Mouse (Mus musculus): ENCODE results near the gene 1700014D04Rik.
"Not testable (repeated sequence)": the region's sequence is repeated elsewhere in the genome, so short reads cannot be mapped to it uniquely, and the experiment has no call there.

Gene 1700014D04Rik

GRCm38 (mm10) chr13:59735190-59735589 lies 11.4 kb downstream of the 1700014D04Rik start:
- DNase-seq (ENCODE audit: low spot score): no peak

- DNase-seq (ENCODE audit: low spot score): peak; percentile 49
These were observed 12.2 kb downstream of the 1700014D04Rik start for GRCm38 (mm10) chr13:59734347-59734746.

DNA sequence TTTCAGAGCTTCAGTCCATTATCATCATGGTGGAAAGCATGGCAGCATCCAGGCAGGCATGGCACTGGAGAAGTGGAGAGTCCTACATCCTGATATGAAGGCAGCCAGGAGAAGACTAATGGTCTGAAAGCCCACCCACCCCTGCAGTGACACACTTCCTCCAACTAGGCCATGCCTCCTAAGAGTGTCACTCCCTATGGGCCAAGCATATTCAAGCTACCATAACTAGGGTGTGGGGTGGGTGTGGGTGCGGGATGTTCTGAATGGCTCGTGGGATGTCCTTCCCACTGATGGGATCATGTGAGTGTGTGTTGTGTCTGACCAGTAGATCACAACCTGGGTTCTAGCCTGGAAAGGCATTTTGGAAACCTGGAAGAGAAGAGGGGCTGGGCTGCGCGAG lies 12.6 kb downstream of the 1700014D04Rik start:
- DNase-seq (ENCODE audit: low spot score): no peak

GRCm38 (mm10) chr13:59731652-59732051 lies 14.9 kb downstream of the 1700014D04Rik start, which contains the start of gene Spata31d1d:
Gene Spata31d1d (minus strand): TSS chr13:59731752.
- no peak for DNase-seq (ENCODE audit: low spot score)

DNA sequence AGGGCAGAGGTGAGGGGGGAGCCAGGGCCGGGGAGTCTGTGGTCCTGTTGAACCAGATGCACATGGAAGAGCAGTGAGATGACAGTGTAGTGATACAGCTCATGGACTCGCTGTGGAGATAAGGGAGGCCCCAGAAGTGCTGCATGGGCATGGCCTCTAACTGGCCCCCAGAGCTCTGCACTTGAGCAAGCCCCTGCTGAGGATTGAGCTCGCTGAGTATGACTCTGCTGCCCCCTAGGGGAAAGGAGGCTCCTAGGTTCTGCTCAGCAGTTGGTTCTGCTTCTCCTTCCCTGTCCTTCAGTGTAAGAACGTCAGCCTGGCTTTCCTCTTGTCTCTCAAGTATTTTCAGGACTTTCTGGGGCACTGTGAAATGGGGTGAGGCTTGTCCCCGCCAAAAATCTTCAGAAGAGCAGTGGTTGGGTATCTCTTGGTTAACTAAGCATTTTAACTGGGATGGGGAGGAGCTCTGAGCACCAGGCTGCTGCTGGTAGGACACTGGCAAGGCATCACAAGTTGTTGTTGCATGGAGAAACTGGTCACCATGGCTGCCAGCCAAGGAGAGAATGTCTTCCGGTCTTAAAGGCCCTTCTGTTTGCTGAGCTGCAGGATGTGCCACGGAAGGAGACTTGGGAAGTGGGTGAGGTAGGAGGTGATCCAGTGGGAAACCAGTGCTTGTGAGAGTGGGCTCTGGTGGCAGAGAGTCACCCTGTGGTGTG lies 18.0 kb downstream of the 1700014D04Rik start:
- peak; percentile 82 for DNase-seq (ENCODE audit: low spot score)

DNA sequence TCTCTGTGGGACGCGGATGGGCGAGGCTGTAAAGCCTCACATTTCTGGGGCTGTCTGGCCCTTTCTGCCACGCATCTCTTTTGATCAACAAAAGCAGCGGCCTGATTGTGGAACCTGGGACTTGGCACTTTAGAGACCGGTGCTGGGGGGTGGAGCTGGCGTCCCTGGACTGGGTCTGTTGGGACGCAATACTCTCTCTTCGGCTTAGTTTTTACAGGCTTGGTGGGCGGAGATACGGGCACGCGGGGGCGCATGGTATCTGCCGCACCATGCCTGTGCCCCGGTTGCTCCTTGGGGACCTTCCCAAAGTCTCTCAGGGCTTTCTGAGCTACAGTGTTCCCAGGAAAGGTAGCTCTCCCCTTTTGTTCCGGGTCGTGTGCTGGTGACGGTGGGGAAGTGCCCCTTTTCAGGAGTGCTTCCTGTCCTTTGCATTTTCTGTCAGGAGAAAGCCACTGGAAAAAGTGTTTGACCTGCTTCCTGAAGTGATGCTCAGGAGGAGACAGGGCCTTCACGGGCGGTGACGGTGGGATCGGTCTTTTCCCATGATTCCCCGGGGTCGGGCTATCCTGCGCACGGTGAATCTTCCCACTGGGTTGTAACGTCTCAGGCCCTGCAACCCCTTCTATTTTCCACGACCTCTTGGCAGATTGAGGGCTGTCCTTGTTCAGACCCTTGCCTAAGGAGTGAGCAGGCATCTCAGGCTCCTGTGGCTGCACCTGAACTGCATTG lies 20.2 kb downstream of the 1700014D04Rik start:
- DNase-seq (ENCODE audit: low spot score): no peak

DNA sequence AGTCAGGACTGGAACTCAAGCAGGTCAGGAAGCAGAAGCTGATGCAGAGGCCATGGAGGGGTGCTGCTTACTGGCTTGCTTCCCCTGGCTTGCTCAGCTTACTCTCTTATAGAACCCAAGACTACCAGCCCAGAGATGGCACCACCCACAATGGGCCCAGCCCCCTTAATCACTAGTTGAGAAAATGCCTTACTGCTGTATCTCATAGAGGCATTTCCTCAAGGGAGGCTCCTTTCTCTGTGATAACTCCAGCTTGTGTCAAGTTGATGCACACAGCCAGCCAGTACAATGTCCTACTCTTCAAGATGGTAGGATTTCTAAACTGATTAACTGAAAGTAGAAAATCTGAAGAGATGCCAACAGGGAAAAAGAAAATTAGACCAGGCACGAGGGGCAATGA lies 24.5 kb downstream of the 1700014D04Rik start:
- not testable (repeated sequence) for DNase-seq (ENCODE audit: low spot score)

DNA sequence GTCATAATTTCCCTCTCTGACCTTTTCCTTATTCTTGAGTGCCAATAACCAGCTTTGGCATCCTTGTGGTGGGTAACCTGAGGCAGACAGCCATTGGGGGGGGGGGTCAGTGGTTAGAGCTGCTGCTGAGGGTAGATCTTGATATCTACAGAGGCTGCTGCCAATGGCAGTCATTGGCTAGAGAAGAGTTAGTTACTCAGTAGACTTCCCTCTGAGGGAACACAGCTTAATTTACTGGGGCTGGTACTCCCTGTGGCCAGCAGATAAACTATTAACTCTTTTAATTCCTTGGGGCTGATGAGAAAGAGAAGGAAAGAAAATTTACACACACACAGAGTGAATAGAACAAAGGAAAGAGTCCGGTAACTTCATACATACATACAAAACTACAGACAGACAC lies 27.1 kb downstream of the 1700014D04Rik start:
- no peak for DNase-seq (ENCODE audit: low spot score)

DNA sequence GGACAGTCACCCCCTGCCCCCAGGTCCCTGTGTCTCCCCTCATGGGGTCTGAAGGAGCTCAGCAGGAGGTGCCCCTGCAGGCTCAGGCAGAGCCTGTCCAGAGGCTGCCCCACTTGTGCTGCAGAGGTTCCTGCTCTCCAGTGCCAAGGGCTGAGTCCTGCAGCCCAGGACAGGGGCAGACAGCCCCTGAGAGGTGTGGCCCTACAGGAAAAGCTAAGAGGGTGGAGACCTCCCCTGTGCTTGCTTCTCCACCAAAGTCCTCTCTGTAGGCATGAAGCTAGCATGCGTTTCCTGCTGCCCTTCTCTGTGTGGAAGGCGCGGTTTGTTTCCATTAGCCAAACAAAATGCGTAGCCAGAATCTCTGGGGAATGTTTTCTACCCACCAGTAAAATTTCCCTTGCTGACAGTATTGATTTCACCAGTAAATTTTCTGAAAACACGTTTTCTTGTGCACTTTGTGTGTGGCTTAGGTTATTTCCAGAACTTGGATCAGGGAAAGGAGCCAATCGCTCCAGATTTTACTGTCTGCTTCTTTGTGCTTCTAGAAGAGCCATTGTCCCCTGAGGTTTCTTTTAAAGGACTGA lies 27.6 kb downstream of the 1700014D04Rik start:
- not testable (repeated sequence) for DNase-seq (ENCODE audit: low spot score)

- no peak for DNase-seq (ENCODE audit: low spot score)
These were observed 32.8 kb downstream of the 1700014D04Rik start for GRCm38 (mm10) chr13:59713710-59714109.

DNA sequence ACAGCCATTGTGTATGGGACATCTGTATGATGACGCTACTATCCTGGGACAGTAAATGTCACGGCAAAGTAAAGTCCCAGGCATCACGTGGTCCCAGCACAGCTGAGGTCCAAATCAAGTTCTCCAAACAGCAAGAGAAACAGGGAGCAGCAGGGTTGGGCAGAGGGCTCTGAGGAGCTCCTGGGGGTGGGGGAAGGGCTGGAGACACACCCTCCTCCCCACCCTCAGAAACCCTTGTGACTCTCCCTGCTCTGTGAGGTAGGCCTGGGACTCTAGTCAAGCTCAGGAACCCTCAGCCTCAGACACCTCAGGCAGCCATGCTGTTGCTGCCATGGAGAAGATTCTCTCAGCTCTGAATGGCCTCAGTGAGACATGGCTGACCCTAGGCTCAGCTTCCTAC lies 34.6 kb downstream of the 1700014D04Rik start, which contains the start of gene Spata31d1b:
Spata31d1b (plus strand) TSS at position 301 of the 400 bp plus-strand sequence.
- not testable (repeated sequence) for DNase-seq (ENCODE audit: low spot score)

- DNase-seq (ENCODE audit: low spot score): no peak
These were observed 36.3 kb downstream of the 1700014D04Rik start, which contains the start of gene Spata31d1a for GRCm38 (mm10) chr13:59710230-59710629. Gene Spata31d1a (minus strand): TSS chr13:59710330.

DNA sequence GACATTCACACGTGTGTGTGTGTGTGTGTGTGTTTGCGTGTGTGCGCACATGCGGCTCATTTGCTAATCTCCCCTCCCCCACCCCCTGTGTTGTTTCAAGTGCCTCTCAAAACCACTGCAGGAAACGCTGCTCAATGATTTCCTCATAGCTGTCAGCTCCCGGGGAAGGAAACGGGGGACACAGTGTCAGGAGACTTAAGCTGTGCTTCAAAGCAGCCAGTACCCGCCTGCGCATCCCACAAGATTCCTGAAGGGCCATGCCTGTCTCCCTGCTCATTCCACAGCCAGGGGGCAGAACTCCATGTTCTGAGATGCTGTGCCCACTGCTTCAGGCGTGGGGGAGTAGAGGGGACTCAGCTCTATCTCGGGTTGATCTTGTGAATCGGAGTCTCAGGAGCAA lies 42.0 kb downstream of the 1700014D04Rik start:
- DNase-seq (ENCODE audit: low spot score): no peak

GRCm38 (mm10) chr13:59703514-59703913 lies 43.0 kb downstream of the 1700014D04Rik start:
- DNase-seq (ENCODE audit: low spot score): no peak

DNA sequence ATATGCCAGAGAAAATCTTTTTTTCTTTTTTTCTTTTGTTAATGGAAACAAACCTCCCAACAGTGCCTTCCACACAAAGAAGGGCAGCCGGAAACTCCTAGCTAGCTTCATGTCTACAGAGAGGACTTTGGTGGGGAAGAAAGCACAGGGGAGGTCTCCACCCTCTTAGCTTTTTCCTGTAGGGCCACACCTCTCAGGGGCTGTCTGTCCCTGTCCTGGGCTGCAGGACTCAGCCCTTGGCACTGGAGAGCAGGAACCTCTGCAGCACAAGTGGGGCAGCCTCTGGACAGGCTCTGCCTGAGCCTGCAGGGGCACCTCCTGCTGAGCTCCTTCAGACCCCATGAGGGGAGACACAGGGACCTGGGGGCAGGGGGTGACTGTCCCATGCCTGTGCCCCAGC lies 46.4 kb downstream of the 1700014D04Rik start:
- not testable (repeated sequence) for DNase-seq (ENCODE audit: low spot score)

DNA sequence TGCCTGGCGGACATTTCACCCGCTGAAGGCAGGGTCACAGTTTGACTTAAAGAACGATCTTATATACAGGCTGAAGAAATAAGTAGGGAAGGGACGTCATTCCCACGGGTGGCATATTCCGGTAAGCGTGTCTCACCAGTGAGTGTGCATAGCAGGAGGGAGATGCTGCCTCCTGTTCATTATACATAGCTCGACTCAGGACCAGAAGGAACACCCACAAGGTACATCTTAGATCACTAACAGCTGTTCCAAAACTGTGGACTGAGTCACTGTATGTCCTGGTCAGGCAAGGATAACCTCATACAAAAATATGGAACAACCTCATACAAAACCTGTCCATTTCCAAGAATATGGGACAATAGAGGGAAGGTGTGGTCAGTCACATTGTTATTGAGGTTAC lies 47.4 kb downstream of the 1700014D04Rik start:
- DNase-seq (ENCODE audit: low spot score): no peak

DNA sequence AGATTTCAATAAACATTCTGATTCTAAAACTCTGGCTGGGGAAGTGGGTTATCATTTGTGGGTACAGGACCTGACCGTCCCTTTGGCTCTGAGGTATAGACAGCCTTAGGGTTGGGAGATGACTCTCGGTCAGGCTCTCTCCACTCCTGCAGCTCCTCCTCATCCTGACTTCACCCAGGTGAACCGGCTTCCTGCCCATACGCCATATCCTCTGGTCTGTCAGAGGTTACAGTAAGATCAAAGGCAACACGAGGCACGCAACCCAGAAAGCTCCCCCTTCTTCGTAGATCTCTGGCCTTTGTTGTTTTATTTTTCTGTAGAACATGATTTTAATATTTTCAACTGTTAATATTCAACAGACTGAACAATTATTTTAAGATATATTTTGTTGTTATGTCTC lies 50.8 kb downstream of the 1700014D04Rik start:
- DNase-seq (ENCODE audit: low spot score): no peak

- DNase-seq (ENCODE audit: low spot score): no peak
These were observed 52.5 kb downstream of the 1700014D04Rik start, which contains the start of gene 4921517D22Rik for GRCm38 (mm10) chr13:59694008-59694407. Gene 4921517D22Rik (minus strand): TSS chr13:59694108.

GRCm38 (mm10) chr13:59691478-59691877 lies 55.1 kb downstream of the 1700014D04Rik start:
- DNase-seq (ENCODE audit: low spot score): no peak
